Mouse (Mus musculus): Measurements from ENCODE around the gene Rad21l. TPM values are rescaled to one million over a fixed set of nuclear protein-coding genes. Genes with fewer than 3 reads are reported as not detected.

The Rad21l gene
- total RNA-seq, 2 experiments from 2014 or later = 0.93 to 1.7 TPM

DNA sequence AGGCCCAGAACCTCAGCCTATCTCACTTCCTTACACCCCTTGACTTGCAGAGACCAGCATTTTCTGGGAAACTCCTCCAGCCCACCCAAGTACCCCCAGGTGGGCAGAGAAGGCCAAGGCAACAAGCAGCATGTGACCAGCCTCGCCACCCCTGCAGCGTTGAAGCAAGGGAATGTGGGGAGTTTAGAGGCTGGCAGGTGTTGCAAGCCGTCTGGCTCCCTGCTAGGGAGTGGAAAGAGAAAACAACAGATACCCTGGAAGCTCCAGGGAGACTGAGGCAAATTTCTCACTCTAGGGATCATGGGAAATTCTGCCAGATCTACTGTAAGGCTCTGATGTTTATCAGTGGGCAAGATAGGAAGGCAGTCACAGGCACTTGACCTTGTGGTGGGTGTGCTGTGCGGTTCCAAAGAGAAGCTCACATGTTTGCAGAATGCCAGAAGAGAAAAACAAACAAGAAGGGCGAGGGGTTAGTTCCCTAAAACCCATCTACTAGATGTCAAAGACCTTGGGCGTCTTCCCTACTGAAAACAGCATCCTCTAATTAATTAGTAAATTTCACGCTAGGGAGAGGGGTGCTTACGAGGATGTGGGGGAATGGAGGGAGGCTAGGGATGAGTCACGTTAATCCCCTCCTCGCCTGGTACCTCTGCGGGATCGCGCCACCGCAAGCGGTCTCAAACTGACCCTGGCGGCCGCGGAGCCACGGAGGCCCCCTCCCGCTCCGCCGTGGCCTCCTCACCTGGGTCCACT, 36.8 kb downstream of the Rad21l start:
- no peak for DNase-seq (ENCODE audit: low spot score in 2 of 2)

DNA sequence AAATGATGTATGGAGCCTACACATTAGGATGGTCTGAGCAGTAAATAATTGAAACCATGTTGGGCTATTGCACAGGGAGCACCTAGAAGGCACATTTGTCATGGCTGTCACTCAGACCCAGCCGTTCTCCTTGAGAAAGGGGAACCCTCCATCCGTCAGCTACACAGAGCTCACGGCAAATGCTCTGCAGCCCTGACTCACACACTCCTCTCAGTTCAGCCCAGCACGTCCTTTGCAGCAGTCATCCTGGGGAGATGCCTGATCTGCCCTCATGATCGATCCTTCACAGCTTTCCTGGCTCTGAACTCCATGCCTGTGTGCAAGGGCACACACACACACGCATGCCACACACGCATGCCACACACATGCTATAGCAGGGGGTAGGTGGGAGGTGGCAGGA, 39.0 kb downstream of the Rad21l start:
- no peak for DNase-seq (ENCODE audit: low spot score in 2 of 2)

DNA sequence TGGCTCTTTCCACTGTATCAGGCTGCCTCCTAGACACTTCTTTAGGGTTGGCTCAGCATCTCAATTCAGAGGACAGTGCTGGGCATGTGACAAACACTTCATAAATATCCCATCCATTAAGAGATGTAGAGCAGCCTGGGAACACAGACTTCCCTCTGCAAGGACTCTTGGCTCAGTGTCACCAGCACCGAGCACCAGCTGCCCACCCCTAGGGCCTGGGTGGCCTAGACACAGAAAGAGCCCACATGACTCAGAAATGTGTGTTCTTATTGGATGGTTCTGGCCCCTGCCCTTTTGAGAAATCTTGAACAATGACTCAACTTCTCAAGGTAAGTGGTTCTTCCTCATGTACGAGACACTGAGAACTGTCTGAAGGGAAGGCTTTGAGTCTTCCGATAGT, 40.3 kb downstream of the Rad21l start:
- no peak for DNase-seq (ENCODE audit: low spot score in 2 of 2)

DNA sequence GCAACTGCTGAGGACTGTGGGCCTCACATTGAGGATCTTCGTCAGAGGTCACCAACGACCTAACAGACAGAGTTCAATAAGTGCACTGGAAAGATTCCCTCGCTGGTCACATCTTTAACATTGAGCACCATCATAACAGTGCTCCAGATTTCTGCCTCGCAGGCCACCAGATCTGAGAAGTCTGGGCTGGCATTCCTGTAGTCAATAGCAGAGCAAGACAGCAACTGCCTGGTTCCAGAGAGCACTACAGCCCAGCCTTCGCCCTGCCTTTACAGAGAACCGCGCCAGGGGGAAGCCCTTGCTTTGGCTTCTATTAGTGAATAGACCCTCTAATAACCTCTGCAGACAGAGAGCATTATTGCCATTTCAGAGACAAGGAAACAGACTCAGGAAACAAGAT, 42.0 kb downstream of the Rad21l start:
- no peak for DNase-seq (ENCODE audit: low spot score in 2 of 2)

DNA sequence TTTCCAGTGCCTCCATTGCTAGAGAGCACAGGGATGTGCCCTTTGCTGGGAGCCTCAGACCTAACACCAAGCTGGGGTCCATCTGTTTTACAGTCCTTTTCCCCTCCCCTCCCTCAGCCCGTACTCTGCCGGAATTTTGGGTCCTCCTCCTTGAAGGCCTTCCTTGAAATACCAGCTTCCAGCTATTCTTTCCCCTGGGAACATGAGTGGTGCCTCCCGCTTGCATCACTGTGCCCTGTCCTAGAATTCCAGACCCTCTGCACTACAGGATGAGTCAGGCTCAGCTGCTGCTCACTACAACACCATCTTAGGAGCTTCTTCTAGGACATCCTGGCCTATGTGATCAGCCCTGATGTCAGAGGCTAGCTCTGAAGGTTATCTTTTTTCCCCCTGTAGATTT, 44.6 kb downstream of the Rad21l start:
- no peak for DNase-seq (ENCODE audit: low spot score in 2 of 2)

DNA sequence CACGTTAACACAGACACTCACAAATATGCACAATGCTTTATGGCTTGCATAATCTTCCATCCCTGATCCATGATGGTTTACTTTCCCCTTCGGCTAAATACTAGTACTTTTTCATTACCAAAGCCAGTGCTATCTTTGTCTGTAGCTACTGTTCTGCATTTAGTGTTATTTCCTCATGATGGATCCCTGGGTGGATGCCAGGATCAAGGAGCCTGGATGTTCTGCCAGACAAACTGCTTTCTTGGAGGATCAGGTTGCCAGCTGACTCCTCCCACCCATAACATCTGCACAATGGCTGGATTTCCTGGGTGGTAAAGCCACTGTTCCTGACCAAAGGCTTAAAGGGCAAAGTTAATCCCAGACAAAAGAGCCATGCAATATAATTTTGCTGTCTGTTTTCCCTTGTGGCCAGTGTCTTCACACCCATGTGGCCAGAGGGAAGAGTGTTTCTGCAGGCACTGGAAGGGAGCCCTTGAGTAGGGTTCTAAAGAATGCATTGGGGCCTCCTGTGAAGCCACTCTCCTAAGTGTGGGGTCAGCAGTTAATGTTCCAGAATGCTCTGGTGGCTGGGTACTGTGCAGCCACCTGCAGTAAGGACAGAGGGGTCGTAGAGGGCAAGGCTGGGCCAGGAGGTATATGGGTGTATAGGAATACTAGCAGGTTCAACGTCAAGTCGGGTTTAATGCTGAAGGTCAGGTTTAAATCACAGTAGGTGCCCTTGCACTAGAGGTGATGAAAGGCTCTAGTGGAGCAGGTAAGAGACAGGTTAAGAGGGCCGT, 51.6 kb downstream of the Rad21l start:
- DNase-seq (ENCODE audit: low spot score in 2 of 2) = peak in 1 of 2 experiments; percentile 64

DNA sequence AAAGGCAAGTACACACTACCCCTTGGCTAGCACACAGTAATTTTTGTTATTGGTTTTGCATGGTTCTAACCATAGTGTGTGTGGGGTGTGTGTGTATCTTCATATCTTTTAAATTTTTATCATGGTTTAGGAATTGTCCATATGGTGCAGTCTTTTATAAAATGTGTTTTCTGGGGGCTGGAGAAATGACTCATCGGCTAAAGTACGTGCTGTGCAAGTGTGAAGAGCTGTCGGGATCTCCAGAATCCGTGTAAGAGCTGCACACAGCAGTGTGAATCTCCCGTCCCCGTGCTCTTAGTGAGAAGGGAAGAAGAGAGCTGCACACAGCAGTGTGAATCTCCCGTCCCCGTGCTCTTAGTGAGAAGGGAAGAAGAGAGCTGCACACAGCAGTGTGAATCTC, 52.6 kb downstream of the Rad21l start:
- DNase-seq (ENCODE audit: low spot score in 2 of 2) = peak; percentile 53 to 77

DNA sequence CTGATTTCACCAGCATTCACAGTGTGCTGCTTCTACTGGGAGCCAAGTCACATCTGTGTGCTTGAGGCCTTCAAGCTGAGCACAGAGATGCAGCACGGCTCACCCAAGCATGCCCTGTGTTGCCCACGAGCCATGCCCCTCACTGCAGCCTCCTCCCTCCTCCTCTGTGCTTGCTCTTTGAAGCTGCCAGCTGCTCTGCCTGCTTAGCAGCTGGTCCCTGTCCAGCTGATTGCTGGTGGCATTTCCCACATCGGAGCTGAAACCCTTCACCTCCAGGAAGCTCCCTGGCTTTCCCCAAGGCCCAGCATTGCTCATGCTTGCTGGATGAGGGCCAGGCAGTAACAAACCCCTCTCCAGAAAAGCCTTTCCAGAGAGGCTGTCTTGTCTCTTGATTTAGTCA, 58.4 kb downstream of the Rad21l start:
- DNase-seq (ENCODE audit: low spot score in 2 of 2) = no peak

DNA sequence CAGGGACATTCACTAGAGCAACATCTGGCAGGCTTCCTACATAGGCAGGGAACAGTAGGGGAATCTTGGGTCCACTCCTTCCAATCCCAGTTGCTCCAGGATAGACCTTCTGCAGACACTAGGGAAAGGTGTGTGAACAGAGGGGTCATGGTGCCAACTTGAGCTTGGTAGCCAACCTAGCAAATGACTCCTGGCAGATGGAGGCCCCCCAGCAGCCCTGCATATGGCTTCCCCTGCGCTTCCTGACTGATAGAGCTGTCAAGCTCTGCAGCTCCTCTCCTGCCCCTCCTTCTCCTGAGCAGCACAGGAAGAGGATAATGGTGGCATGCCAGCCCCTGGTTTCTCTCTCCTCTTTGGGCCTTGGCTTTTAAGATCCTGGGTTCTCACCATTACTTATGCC, 59.9 kb downstream of the Rad21l start:
- no peak for DNase-seq (ENCODE audit: low spot score in 2 of 2)

DNA sequence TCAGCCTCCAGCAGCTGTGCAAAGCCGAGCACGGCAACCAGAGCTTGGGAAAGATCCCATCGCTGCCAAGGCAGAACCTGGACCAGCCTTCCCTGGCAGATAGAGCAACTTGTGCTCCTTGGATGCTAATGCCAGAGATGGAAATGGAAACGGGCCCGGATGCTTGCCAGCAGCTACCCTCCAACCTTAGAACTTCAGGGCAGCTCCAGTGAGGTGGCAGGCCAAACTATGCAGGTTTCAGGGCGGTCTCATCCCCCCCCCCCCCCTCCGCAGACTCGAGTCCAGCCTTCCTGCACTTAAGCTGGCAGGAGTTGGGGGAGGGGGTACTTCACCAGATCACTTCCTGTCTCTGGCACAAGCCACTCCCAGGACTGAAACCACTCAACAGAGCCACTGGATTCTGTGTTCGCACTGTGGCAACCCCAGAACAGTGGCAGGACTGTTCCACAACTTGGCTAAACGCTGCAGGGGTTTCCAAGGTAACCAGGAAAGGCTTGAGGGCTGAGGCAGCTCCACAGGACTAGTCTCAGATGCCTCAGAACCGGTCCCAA, 62.8 kb downstream of the Rad21l start:
- peak; percentile 75 to 79 for DNase-seq (ENCODE audit: low spot score in 2 of 2)

DNA sequence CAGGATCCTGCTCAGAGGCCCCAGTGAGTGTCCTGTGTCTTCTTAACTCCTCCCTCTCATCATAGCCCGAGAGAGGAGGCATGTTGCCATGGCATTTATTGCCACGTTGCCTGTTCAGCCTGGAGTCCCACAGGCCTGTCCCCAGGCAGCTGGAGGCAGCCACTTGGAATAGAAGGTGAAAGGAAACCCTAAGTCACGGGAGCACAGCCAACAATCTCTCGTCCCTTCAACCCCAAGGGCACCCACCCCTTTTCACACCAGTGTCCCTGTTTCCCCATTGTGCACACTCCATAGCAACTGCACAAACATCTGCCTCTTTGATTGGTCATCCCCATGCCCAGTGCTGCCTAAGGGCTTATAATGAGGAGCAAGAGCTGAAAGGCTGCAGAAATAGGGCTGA, 64.7 kb downstream of the Rad21l start:
- no peak for DNase-seq (ENCODE audit: low spot score in 2 of 2)

DNA sequence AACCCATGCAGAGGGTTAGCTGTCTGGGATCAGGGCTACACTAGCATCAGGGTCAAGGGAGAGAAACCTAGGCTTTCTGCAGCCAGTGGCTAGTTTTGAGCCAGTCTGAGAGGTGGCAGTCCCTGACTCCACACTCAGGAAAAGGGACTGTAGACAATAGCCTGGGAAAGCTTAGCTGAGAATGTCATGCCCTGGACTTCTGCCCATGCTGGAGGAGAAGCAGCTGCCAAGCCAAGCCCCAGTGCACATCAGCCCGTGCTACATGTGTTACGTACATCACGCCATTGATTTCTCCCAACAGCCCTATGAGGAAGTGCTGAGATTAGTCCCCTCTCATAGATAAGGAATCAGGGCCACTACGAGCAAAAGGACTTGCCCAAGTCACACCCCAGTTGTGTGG, 66.2 kb downstream of the Rad21l start:
- no peak for DNase-seq (ENCODE audit: low spot score in 2 of 2)

DNA sequence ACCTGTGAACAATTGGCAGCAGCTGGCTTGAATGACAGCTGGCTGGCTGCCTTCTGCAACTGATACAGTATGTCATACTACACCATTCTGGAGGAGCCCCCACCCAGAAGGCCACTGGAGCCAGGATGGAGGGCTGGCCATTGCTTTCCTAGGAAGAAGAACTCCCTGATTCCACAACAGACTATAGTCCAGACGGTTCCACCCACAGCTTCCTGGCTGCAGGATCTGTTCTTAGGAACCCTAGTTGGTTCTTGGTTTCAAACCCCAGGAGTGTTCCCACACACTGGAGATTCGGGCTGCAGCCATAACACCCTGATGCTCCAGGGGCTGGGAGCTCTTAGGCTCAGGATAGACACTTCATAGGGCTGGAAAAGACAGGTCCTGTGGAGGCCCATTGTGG, 70.3 kb downstream of the Rad21l start:
- peak; percentile 67 to 75 for DNase-seq (ENCODE audit: low spot score in 2 of 2)

Other genes with a start within 250 kb of the Rad21l start
- gene 4921509C19Rik, start 192.4 kb downstream of the Rad21l start, total RNA-seq (2021) = not detected
- 100 to 1,000 TPM; 150 to 156 TPM for gene Nsfl1c, start 174.4 kb downstream of the Rad21l start, total RNA-seq (2021)
- 100 to 1,000 TPM; 748 to 757 TPM for gene Fkbp1a, start 126.0 kb downstream of the Rad21l start, total RNA-seq (2021)
- gene Sdcbp2, start 95.9 kb downstream of the Rad21l start, total RNA-seq (2021) = 1 to 10 TPM; 1.1 to 1.7 TPM
- gene Snph, start 35.9 kb downstream of the Rad21l start, total RNA-seq (2021) = 100 to 1,000 TPM; 311 to 313 TPM
- 1 to 10 TPM; 7.0 to 8.1 TPM for gene Tmem74b, start 33.5 kb upstream of the Rad21l start, total RNA-seq (2021)
- gene Psmf1, start 75.7 kb upstream of the Rad21l start, total RNA-seq (2021) = 10 to 100 TPM; 37.7 to 39.1 TPM
- gene Rspo4, start 174.4 kb upstream of the Rad21l start, total RNA-seq (2021) = under 1 TPM in 1 of 2 experiments, not detected in 1; 0.19 TPM
- gene Angpt4, start 242.7 kb upstream of the Rad21l start, total RNA-seq (2021) = not detected